Mouse (Mus musculus): Measurements from ENCODE around the gene Slc2a4. TPM values are rescaled to one million over a fixed set of nuclear protein-coding genes. Genes with fewer than 3 reads are reported as not detected.

The Slc2a4 gene
- polyA plus RNA-seq, 1 experiment from 2014 or later: 15.7 TPM

DNA sequence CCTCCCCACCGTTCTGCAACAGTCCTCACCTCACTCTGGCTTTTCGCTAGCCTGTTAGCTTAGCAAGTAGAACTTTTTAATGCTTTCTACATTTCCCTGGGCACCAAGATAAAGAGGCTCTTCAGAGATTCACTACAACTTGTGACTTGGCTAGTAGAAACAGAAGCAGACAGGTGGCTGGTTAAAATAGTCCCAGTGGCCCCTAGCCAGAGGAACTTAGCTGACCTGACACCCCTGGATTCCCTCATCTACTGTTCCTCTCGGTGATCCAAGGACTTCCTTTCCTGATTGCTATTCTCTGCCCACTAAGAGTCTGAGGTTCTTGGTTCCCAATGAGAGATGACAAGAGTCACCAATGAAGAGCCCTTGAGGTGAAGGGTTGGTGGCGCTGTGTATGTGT is 35.4 kb upstream of the Slc2a4 start:
- 84% methylated on average over 4 of the region's 4 CpGs for WGBS
- H3K27me3 ChIP-seq (ENCODE audit: poor library complexity, severe bottlenecking): no peaks in the 10 kb centered on the region
- H3K27ac ChIP-seq: peak overlapping the region; percentile 99; the same call in 1 of the 2 replicates
- no peak for DNase-seq (ENCODE audit: extremely low spot score, low spot score)
- peaks cover 64% of the 10 kb centered on the region for H3K36me3 ChIP-seq (replicated peaks)
- no peaks in the 10 kb centered on the region for H3K9me3 ChIP-seq
- peaks cover 38% of the 10 kb centered on the region for H3K4me1 ChIP-seq
- peak overlapping the region; percentile 99 for H3K4me3 ChIP-seq

DNA sequence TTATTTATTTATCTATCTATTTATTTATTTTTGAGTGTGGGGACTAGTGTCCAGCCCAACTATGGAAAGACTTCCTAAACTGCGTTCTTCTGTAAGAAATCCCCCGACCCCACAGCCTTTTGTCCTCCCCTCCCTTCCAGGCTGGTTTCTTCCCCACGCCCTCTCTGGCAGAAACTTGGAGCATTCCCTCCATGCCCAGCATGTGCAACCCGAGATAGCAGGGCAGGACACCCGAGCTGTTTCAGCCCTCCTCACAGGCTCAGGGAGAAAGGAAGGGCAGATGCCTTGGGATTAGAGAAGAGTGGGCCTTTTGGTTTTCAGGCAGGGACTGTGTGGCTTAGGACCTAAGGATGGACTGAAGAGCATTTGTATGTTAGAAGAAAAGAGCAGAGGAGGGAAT is 34.9 kb upstream of the Slc2a4 start:
- peaks cover 64% of the 10 kb centered on the region for H3K36me3 ChIP-seq (replicated peaks)
- no peaks in the 10 kb centered on the region for H3K27me3 ChIP-seq (ENCODE audit: poor library complexity, severe bottlenecking)

DNA sequence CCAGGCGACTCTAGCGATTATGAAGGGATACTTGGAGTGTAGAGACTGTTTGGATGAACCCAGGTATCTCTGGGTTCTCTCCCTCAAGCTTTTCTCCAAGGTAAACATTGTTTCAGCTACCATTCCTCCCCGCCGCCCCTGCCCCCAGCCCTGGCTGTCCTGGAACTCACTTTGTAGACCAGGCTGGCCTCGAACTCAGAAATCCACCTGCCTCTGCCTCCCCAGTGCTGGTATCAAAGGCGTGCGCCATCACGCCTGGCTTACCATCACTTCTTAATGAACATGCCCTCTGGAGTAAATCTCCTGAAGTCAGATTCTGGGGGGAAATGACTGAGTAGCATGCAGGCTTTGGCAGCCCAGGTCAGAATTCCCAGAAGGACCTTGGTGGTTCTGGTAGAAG is 34.2 kb upstream of the Slc2a4 start, which contains the start of gene Elp5:
Elp5 (minus strand) TSS at position 293 of the 400 bp plus-strand sequence.
- no peak for DNase-seq (ENCODE audit: extremely low spot score, low spot score)
- H3K27me3 ChIP-seq (ENCODE audit: poor library complexity, severe bottlenecking): no peaks in the 10 kb centered on the region
- H3K9me3 ChIP-seq: no peaks in the 10 kb centered on the region
- WGBS: 67% methylated on average over 8 of the region's 8 CpGs
- H3K36me3 ChIP-seq (replicated peaks): peaks cover 64% of the 10 kb centered on the region
- peak within 1 kb of the TSS; percentile 99 for H3K4me3 ChIP-seq
- peaks cover 38% of the 10 kb centered on the region for H3K4me1 ChIP-seq
- peak within 1 kb of the TSS; percentile 99 for H3K27ac ChIP-seq

More for the DNA sequence above, 34.9 kb upstream of the Slc2a4 start:
- no peak for DNase-seq (ENCODE audit: extremely low spot score, low spot score)
- Histone ChIP-seq H3K4me1 (peaks cover 38% of the 10 kb centered on the region), H3K4me3 (peak overlapping the region; percentile 99), H3K27ac (peak overlapping the region; percentile 99), H3K9me3 (no peaks in the 10 kb centered on the region)
- 50% methylated on average over 5 of the region's 5 CpGs for WGBS

DNA sequence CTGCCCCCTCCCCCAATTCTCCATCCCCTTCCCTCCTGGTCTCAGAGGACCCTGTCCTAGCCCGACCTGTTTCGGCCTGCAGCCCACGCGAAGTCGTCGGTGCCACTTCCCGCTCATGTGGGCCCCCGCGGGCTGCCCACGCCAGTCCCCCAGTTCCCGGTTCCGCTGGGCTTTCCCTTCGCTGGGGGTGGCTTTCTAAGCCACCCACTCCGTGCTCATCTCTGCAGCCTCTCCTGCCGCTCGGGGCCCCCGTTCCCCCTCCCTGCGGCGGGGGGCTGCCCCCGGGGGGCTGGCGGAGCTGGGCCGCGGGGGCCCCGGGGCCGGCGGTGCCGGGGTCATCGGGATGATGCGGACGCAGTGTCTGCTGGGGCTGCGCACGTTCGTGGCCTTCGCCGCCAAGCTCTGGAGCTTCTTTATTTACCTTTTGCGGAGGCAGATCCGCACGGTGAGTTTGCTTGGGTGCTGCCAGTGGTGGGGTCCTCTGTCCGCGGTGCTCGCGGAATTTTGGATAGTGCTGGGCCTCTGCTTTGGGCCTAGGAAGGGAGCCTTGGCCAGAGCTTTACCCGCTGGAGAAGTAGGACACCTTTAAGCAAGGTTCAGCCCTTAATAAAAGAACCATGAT is 33.3 kb upstream of the Slc2a4 start, which contains the start of gene Ctdnep1:
Ctdnep1 (plus strand) TSS at position 16 of the 622 bp plus-strand sequence.
- Histone ChIP-seq H3K27ac (peak within 1 kb of the TSS; percentile 99), H3K36me3 (replicated peaks) (peaks cover 64% of the 10 kb centered on the region), H3K9me3 (no peaks in the 10 kb centered on the region), H3K4me1 (peaks cover 38% of the 10 kb centered on the region), H3K27me3 (ENCODE audit: poor library complexity, severe bottlenecking) (no peaks in the 10 kb centered on the region), H3K4me3 (peak within 1 kb of the TSS; percentile 99)
- WGBS: under 1% methylated on average over 43 of the region's 43 CpGs
- DNase-seq (ENCODE audit: extremely low spot score, low spot score): peak; percentile 44

DNA sequence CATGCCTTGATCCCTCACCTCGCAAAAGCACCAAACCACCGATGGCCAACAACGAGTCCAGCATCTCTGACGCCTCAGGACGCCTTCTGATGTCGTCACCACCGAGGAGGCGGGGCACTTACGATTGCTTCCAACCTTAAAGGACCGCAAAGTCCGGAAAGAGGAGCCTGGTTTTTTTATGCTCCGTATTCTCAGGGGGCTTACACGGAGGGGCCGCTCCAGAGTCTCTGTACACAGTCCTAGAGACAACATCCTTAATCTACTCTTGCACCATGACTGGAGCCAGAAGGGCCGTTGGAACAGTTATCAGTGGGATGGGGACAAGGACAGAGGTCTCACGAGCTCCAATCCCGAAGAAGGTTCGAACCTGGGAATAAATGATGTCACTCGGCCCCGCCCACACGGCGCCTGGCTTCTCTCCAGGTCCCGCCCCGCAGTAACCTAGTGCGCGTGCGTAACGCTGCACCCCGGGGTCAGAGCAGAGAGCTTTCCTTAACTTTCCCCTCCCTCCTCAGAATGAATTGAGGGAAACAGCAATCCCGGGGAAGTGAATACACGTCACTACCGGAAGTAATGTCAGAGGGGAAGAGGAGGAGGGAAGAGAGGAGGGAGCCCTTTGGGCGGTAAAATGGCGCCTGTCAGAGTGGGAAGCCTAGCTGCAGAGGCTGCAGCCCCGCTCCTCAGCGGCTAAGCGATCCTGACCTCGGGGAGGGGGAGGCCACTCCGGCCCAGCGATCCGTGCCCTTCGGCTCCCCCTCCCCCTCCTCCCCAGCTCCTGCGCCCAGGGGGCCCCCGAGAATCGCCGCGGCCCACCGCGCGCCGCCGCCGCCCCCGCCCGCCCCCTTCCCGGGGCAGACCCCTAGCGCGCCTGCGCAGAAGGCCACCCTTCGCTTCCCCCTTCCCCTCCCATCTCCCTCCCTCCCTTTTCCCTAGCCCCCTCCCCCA is 32.5 kb upstream of the Slc2a4 start:
- peaks cover 66% of the 10 kb centered on the region for H3K36me3 ChIP-seq (replicated peaks)
- no peaks in the 10 kb centered on the region for H3K27me3 ChIP-seq (ENCODE audit: poor library complexity, severe bottlenecking)
- under 1% methylated on average over 39 of the region's 60 CpGs for WGBS
- H3K4me3 ChIP-seq: peak overlapping the region; percentile 99
- peaks cover 38% of the 10 kb centered on the region for H3K4me1 ChIP-seq
- peak overlapping the region; percentile 99 for H3K27ac ChIP-seq
- DNase-seq (ENCODE audit: extremely low spot score, low spot score): peak; percentile 99
- no peaks in the 10 kb centered on the region for H3K9me3 ChIP-seq

DNA sequence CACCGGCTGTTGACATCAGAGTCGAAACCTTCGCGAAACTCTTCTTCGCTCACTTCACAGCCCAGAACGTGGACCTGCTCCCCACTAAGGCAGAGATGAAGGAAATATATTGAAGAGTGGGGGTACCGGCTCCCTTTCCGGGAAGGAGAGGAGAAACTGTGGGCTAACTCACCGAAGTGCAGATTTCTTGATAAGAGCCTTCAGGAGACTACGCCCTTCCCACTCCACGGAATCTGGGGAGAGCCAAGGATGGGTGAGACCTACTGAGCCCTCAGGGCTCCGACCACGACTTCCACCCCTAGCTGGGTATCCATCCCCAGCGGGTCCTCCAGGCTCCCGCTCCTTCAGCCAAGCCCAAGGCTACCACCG is 31.8 kb upstream of the Slc2a4 start:
- Histone ChIP-seq H3K27me3 (ENCODE audit: poor library complexity, severe bottlenecking) (no peaks in the 10 kb centered on the region), H3K4me1 (peaks cover 38% of the 10 kb centered on the region), H3K9me3 (no peaks in the 10 kb centered on the region), H3K4me3 (peak overlapping the region; percentile 99), H3K27ac (peak overlapping the region; percentile 99), H3K36me3 (replicated peaks) (peaks cover 66% of the 10 kb centered on the region)
- DNase-seq (ENCODE audit: extremely low spot score, low spot score): no peak
- WGBS: 5% methylated on average over 16 of the region's 16 CpGs

DNA sequence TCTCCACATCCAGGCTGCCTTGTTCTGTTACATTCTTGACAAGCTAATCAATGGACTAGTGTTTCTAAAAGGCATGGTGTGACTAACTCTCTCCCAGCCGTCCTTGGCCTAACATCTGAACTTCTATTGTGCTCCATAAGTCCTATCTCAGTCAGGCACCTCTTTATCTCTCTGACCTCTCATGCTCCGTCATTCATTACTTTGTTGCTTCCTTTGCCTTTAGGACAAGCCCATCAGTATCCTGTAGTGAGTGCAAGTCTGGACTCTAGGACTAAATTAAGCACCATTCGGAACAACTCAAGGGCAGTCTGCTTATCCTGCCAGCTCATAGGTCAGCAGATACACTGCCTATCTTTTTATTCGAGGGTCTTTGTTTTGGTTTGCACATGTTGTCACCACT is 28.3 kb upstream of the Slc2a4 start:
- Histone ChIP-seq H3K4me3 (no peak overlapping the region), H3K9me3 (no peaks in the 10 kb centered on the region), H3K27ac (no peak overlapping the region), H3K36me3 (replicated peaks) (peaks cover 79% of the 10 kb centered on the region), H3K27me3 (ENCODE audit: poor library complexity, severe bottlenecking) (no peaks in the 10 kb centered on the region), H3K4me1 (peaks cover 14% of the 10 kb centered on the region)
- no peak for DNase-seq (ENCODE audit: extremely low spot score, low spot score)
- WGBS: 84% methylated on average over 4 of the region's 4 CpGs

DNA sequence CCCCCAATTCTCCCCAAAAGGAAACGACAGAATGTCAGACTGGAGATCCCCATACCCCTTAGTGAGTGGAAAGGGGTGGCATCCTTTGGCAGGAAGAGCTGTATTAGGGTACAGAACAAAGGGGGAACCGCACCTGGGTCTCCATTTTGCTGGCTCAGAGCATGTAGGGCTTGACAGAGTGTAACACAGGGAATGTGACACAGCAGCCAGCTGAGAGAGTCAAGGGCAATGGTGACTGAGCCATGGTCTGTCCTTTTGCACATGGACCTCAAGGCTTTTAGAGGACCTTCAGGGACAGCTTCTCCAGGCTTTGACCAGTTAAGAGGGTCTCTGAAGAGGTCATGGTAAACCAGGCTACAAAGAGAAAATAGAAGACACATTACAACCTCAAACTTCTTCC is 26.9 kb upstream of the Slc2a4 start:
- Histone ChIP-seq H3K4me1 (peaks cover 12% of the 10 kb centered on the region), H3K36me3 (replicated peaks) (peaks cover 87% of the 10 kb centered on the region), H3K9me3 (no peaks in the 10 kb centered on the region), H3K4me3 (no peak overlapping the region), H3K27me3 (ENCODE audit: poor library complexity, severe bottlenecking) (no peaks in the 10 kb centered on the region), H3K27ac (no peak overlapping the region)
- DNase-seq (ENCODE audit: extremely low spot score, low spot score): no peak
- WGBS: 93% methylated on average over 2 of the region's 2 CpGs

DNA sequence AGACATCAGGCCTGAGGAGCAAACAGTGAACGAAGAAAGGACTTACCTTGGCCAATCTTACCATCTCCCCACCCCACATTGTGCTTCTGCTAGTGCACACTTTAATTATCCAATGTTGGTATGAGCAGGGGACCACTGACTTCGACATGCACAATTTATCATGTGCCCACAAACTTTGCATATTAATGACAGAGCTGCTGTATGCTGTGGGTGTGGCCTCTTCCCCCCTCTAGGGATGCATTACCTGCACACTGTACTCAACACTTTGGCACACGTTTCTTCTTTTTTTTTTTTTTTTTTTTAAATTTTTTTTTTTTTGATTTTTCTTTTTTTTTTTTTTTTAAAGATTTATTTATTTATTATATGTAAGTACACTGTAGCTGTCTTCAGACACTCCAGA is 22.8 kb upstream of the Slc2a4 start:
- H3K36me3 ChIP-seq (replicated peaks): peaks cover 81% of the 10 kb centered on the region
- no peak for DNase-seq (ENCODE audit: extremely low spot score, low spot score)
- H3K27me3 ChIP-seq (ENCODE audit: poor library complexity, severe bottlenecking): peaks cover 27% of the 10 kb centered on the region
- no peaks in the 10 kb centered on the region for H3K9me3 ChIP-seq
- 95% methylated on average over 3 of the region's 3 CpGs for WGBS
- no peak overlapping the region for H3K27ac ChIP-seq
- H3K4me1 ChIP-seq: peaks cover 12% of the 10 kb centered on the region
- no peak overlapping the region for H3K4me3 ChIP-seq

DNA sequence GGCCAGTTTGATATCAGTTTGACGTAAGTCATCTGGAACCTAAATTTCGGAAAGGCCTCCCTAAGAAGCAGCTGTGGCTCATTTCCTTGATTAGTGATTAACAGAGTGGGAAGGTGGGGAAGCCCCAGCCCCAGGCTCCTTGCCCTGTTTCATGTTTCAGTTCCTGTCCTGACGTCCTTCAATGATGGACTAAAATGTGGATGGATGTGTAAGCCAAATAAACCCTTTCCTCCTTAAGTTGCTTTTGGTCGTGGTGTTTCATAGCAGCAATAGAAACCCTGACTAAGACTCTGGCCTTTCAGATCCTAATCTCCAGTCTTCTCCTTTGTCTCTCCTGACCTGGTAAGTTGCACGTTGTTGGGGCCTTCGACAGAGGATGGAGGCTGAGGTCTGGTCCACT is 22.2 kb upstream of the Slc2a4 start:
- no peak for DNase-seq (ENCODE audit: extremely low spot score, low spot score)
- peaks cover 32% of the 10 kb centered on the region for H3K27me3 ChIP-seq (ENCODE audit: poor library complexity, severe bottlenecking)
- H3K4me3 ChIP-seq: no peak overlapping the region
- H3K4me1 ChIP-seq: peaks cover 16% of the 10 kb centered on the region
- no peak overlapping the region for H3K27ac ChIP-seq
- WGBS: 89% methylated on average over 6 of the region's 6 CpGs
- H3K9me3 ChIP-seq: no peaks in the 10 kb centered on the region
- H3K36me3 ChIP-seq (replicated peaks): peaks cover 75% of the 10 kb centered on the region

DNA sequence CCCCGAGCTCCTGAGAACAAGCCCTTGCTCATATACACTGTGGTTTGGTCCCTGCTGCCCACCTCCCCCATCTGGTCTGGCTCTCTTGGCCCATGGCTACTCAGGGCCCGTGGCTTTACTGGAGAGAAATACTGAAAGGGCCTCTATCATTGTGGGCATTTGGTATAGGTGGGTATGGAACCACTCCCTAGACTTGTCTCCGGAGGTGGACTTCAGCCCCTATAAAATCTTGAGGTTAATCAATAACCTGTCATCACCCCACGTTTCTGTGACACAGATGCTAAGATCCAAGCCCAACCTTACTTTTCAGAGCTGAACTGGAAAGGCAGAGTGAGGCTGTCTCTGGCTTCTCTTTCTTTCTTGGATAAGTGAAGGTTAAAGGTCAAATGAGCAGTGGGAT is 20.8 kb upstream of the Slc2a4 start:
- Histone ChIP-seq H3K9me3 (no peaks in the 10 kb centered on the region), H3K27ac (no peak overlapping the region), H3K27me3 (ENCODE audit: poor library complexity, severe bottlenecking) (peaks cover 47% of the 10 kb centered on the region), H3K36me3 (replicated peaks) (peaks cover 61% of the 10 kb centered on the region), H3K4me3 (no peak overlapping the region), H3K4me1 (peaks cover 21% of the 10 kb centered on the region)
- WGBS: 93% methylated on average over 4 of the region's 4 CpGs
- DNase-seq (ENCODE audit: extremely low spot score, low spot score): no peak

DNA sequence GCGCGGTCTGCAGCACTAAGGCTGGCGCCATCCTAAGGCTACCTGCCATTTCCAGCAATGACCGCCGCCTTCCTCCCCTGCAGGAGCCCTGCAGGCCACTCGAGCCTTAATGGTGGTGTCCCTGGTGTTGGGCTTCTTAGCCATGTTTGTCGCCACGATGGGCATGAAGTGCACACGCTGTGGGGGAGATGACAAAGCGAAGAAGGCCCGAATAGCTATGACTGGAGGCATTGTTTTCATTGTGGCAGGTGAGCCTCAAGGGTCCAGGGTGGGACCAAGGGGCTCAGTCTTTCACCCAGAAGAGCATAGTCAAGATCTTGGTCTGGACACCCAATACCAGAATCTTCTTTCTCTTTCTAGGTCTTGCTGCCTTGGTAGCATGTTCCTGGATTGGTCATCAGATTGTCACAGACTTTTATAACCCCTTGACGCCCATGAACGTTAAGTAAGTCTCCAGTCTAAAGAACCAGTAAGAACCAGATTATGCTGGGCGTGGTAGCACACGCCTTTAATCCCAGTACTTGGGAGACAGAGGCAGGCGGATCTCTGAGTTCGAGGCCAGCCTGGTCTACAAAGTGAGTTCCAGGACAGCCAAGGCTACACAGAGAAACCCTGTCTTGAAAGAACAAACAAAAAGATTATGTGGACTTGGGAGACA is 19.0 kb upstream of the Slc2a4 start:
- DNase-seq (ENCODE audit: extremely low spot score, low spot score): no peak
- Histone ChIP-seq H3K27ac (peak overlapping the region; percentile 74), H3K27me3 (ENCODE audit: poor library complexity, severe bottlenecking) (peaks cover 65% of the 10 kb centered on the region), H3K4me1 (peaks cover 21% of the 10 kb centered on the region), H3K9me3 (no peaks in the 10 kb centered on the region), H3K36me3 (replicated peaks) (peaks cover 43% of the 10 kb centered on the region), H3K4me3 (peak overlapping the region; percentile 48)
- WGBS: 42% methylated on average over 17 of the region's 17 CpGs

Measured in forebrain, embryonic 10.5 days (tissue).